Mouse (Mus musculus): ENCODE measurements around the gene Sync. TPM values are rescaled to one million over a fixed set of nuclear protein-coding genes. Genes with fewer than 3 reads are reported as not detected.

Gene Sync
- polyA plus RNA-seq, 1 experiment from 2014 or later = 1.9 TPM

- Histone ChIP-seq H3K36me3 (no peaks in the 10 kb centered on the region), H3K27ac (no peak overlapping the region), H3K4me1 (0 out of 2 replicates have a peak, but pooled peaks cover 6% of the 10 kb centered on the region), H3K27me3 (replicated peaks) (no peaks in the 10 kb centered on the region), H3K4me2 (replicated peaks) (no peak overlapping the region), H3K4me3 (no peak overlapping the region), H3K9ac (no peak overlapping the region), H3K9me3 (no peaks in the 10 kb centered on the region)
- ATAC-seq (ENCODE audit: low FRiP score, low read depth) = no peak
- 66% methylated on average over 5 of the region's 5 CpGs for WGBS
Observed at GRCm38 (mm10) chr4:129266821-129267220, 20.6 kb upstream of the Sync start.

- Histone ChIP-seq H3K27ac (no peak overlapping the region), H3K4me2 (replicated peaks) (no peak overlapping the region), H3K27me3 (replicated peaks) (no peaks in the 10 kb centered on the region), H3K9ac (no peak overlapping the region), H3K9me3 (no peaks in the 10 kb centered on the region), H3K4me1 (0 out of 2 replicates have a peak, but pooled peaks cover 4% of the 10 kb centered on the region), H3K4me3 (no peak overlapping the region), H3K36me3 (no peaks in the 10 kb centered on the region)
- ATAC-seq (ENCODE audit: low FRiP score, low read depth) = no peak
- WGBS = 45% methylated on average over 1 of the region's 1 CpGs
Observed at GRCm38 (mm10) chr4:129268698-129269097, 18.7 kb upstream of the Sync start.

- H3K4me2 ChIP-seq (replicated peaks) = no peak overlapping the region
- H3K27ac ChIP-seq = no peak overlapping the region
- no peaks in the 10 kb centered on the region for H3K4me1 ChIP-seq
- H3K9ac ChIP-seq = no peak overlapping the region
- no peaks in the 10 kb centered on the region for H3K9me3 ChIP-seq
- 29% methylated on average over 15 of the region's 15 CpGs for WGBS
- H3K27me3 ChIP-seq (replicated peaks) = no peaks in the 10 kb centered on the region
- ATAC-seq (ENCODE audit: low FRiP score, low read depth) = no peak
- no peaks in the 10 kb centered on the region for H3K36me3 ChIP-seq
- H3K4me3 ChIP-seq = no peak overlapping the region
Observed at GRCm38 (mm10) chr4:129271991-129272755, 15.2 kb upstream of the Sync start.

GRCm38 (mm10) chr4:129272756-129273046 lies 14.7 kb upstream of the Sync start:
- WGBS = 56% methylated on average over 5 of the region's 5 CpGs
- Histone ChIP-seq H3K9ac (no peak overlapping the region), H3K27ac (no peak overlapping the region), H3K4me3 (no peak overlapping the region), H3K27me3 (replicated peaks) (no peaks in the 10 kb centered on the region), H3K4me1 (no peaks in the 10 kb centered on the region), H3K4me2 (replicated peaks) (no peak overlapping the region), H3K9me3 (no peaks in the 10 kb centered on the region), H3K36me3 (no peaks in the 10 kb centered on the region)
- ATAC-seq (ENCODE audit: low FRiP score, low read depth) = no peak

- no peak overlapping the region for H3K9ac ChIP-seq
- no peaks in the 10 kb centered on the region for H3K36me3 ChIP-seq
- no peak overlapping the region for H3K27ac ChIP-seq
- WGBS = 2% methylated on average over 18 of the region's 18 CpGs
- ATAC-seq (ENCODE audit: low FRiP score, low read depth) = peak; percentile 61; the same call in 1 of the 2 replicates
- no peaks in the 10 kb centered on the region for H3K4me1 ChIP-seq
- H3K9me3 ChIP-seq = no peaks in the 10 kb centered on the region
- no peaks in the 10 kb centered on the region for H3K27me3 ChIP-seq (replicated peaks)
- H3K4me3 ChIP-seq = no peak overlapping the region
- no peak overlapping the region for H3K4me2 ChIP-seq (replicated peaks)
Observed at GRCm38 (mm10) chr4:129276453-129276865, 11.0 kb upstream of the Sync start.

GRCm38 (mm10) chr4:129282786-129283185 lies 4.6 kb upstream of the Sync start:
- WGBS = 89% methylated on average over 5 of the region's 5 CpGs
- no peaks in the 10 kb centered on the region for H3K36me3 ChIP-seq
- H3K9me3 ChIP-seq = no peaks in the 10 kb centered on the region
- no peak overlapping the region for H3K4me2 ChIP-seq (replicated peaks)
- no peak overlapping the region for H3K4me3 ChIP-seq
- H3K27ac ChIP-seq = no peak overlapping the region
- H3K27me3 ChIP-seq (replicated peaks) = peaks cover 17% of the 10 kb centered on the region
- no peak for ATAC-seq (ENCODE audit: low FRiP score, low read depth)
- peaks cover 13% of the 10 kb centered on the region for H3K4me1 ChIP-seq
- H3K9ac ChIP-seq = no peak overlapping the region

GRCm38 (mm10) chr4:129283226-129283625 lies 4.2 kb upstream of the Sync start:
- H3K27ac ChIP-seq = no peak overlapping the region
- no peak overlapping the region for H3K4me3 ChIP-seq
- no peak for ATAC-seq (ENCODE audit: low FRiP score, low read depth)
- 78% methylated on average over 5 of the region's 5 CpGs for WGBS
- H3K4me1 ChIP-seq = peaks cover 13% of the 10 kb centered on the region
- peaks cover 17% of the 10 kb centered on the region for H3K27me3 ChIP-seq (replicated peaks)
- no peak overlapping the region for H3K4me2 ChIP-seq (replicated peaks)
- H3K9me3 ChIP-seq = no peaks in the 10 kb centered on the region
- H3K36me3 ChIP-seq = no peaks in the 10 kb centered on the region
- no peak overlapping the region for H3K9ac ChIP-seq

- Histone ChIP-seq H3K4me2 (replicated peaks) (no peak overlapping the region), H3K9ac (no peak overlapping the region), H3K9me3 (no peaks in the 10 kb centered on the region), H3K4me1 (peaks cover 13% of the 10 kb centered on the region), H3K36me3 (no peaks in the 10 kb centered on the region), H3K27me3 (replicated peaks) (peaks cover 22% of the 10 kb centered on the region), H3K27ac (no peak overlapping the region), H3K4me3 (no peak overlapping the region)
- no peak for ATAC-seq (ENCODE audit: low FRiP score, low read depth)
- WGBS = 85% methylated on average over 2 of the region's 2 CpGs
Observed at GRCm38 (mm10) chr4:129284685-129285084, 2.7 kb upstream of the Sync start.

- H3K4me3 ChIP-seq = peak overlapping the region; percentile 45; the same call in 1 of the 2 replicates
- H3K36me3 ChIP-seq = no peaks in the 10 kb centered on the region
- H3K4me1 ChIP-seq = peaks cover 13% of the 10 kb centered on the region
- 72% methylated on average over 5 of the region's 5 CpGs for WGBS
- peaks cover 22% of the 10 kb centered on the region for H3K27me3 ChIP-seq (replicated peaks)
- H3K9ac ChIP-seq = 0 out of 2 replicates have a peak overlapping the region, but pooled peaks have one; percentile 57
- no peaks in the 10 kb centered on the region for H3K9me3 ChIP-seq
- peak; percentile 44; the same call in 1 of the 2 replicates for ATAC-seq (ENCODE audit: low FRiP score, low read depth)
- peak overlapping the region; percentile 97 for H3K4me2 ChIP-seq (replicated peaks)
- H3K27ac ChIP-seq = no peak overlapping the region
Observed at GRCm38 (mm10) chr4:129286001-129286682, 1.3 kb upstream of the Sync start.

GRCm38 (mm10) chr4:129286683-129287471 lies 540 bp upstream of the Sync start:
- ATAC-seq (ENCODE audit: low FRiP score, low read depth) = peak; percentile 70
- Histone ChIP-seq H3K9ac (peak overlapping the region; percentile 57), H3K4me1 (peaks cover 13% of the 10 kb centered on the region), H3K36me3 (no peaks in the 10 kb centered on the region), H3K27ac (no peak overlapping the region), H3K4me2 (replicated peaks) (peak overlapping the region; percentile 97), H3K27me3 (replicated peaks) (peaks cover 22% of the 10 kb centered on the region), H3K9me3 (no peaks in the 10 kb centered on the region), H3K4me3 (peak overlapping the region; percentile 45)
- WGBS = 3% methylated on average over 28 of the region's 28 CpGs

- H3K4me1 ChIP-seq = peaks cover 13% of the 10 kb centered on the region
- H3K27ac ChIP-seq = no peak overlapping the region
- no peak overlapping the region for H3K4me3 ChIP-seq
- H3K9ac ChIP-seq = no peak overlapping the region
- H3K36me3 ChIP-seq = no peaks in the 10 kb centered on the region
- 41% methylated on average over 3 of the region's 3 CpGs for WGBS
- no peaks in the 10 kb centered on the region for H3K9me3 ChIP-seq
- no peak for ATAC-seq (ENCODE audit: low FRiP score, low read depth)
- H3K4me2 ChIP-seq (replicated peaks) = peak overlapping the region; percentile 97
- H3K27me3 ChIP-seq (replicated peaks) = peaks cover 22% of the 10 kb centered on the region
Observed at GRCm38 (mm10) chr4:129288067-129288466, 650 bp downstream of the Sync start.

GRCm38 (mm10) chr4:129289671-129290070 lies 2.3 kb downstream of the Sync start:
- H3K4me3 ChIP-seq = no peak overlapping the region
- peaks cover 22% of the 10 kb centered on the region for H3K27me3 ChIP-seq (replicated peaks)
- ATAC-seq (ENCODE audit: low FRiP score, low read depth) = no peak
- H3K27ac ChIP-seq = no peak overlapping the region
- 90% methylated on average over 8 of the region's 8 CpGs for WGBS
- no peaks in the 10 kb centered on the region for H3K36me3 ChIP-seq
- no peak overlapping the region for H3K4me2 ChIP-seq (replicated peaks)
- H3K4me1 ChIP-seq = peaks cover 13% of the 10 kb centered on the region
- H3K9ac ChIP-seq = no peak overlapping the region
- no peaks in the 10 kb centered on the region for H3K9me3 ChIP-seq
